ENCODE assay signal across 11 mouse cellular contexts in the genomic region with DNA sequence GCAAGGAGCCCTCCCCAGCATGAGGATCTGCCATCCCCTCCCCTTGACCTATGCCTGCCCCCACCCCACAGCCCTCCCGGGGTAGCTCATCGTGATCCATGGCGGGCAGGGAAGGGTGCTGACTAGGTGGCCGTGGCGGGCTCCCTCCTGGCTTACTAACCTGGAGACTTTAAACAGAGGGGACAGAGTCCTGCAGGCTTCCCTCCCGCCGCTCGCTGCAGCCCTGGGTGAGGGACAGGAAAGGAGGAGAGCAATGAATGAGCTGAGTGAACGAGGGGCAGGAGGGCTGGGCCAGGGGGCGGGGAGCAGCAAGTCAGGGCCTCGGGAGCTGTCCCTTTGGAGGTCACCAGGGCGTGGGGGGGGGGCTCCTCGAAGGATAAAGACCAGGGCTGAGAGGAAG. TPM values are rescaled to one million over a fixed set of nuclear protein-coding genes. Genes with fewer than 3 reads are reported as not detected.
A peak's percentile ranks its signal among the peaks of the same experiment; 100 is the strongest.
DNase-seq lines count a peak whose midpoint lies in the region; ATAC-seq and TF ChIP-seq lines count a peak whose summit lies in the region.
"Had no signal": no experiment of that assay in that cellular context is flagged by ENCODE, and none has a peak within 500 bp of the region (broad histone marks: within the 10 kb centered on the region; RNA-seq: fewer than 3 reads in every experiment).

No protein-coding gene starts in this region.

- H3K9me3 ChIP-seq in liver, postnatal 0 days (ENCODE audit: low read length), result no peaks in the 10 kb centered on the region
- no peaks in the 10 kb centered on the region for H3K9me3 ChIP-seq in midbrain, postnatal 0 days (ENCODE audit: low read length)
- H3K9me3 ChIP-seq: stomach, embryonic 15.5 days had no signal

- H3K9ac ChIP-seq in liver, postnatal 0 days (replicated peaks), result no peak overlapping the region
- H3K9ac ChIP-seq in midbrain, postnatal 0 days (replicated peaks; ENCODE audit: low read length, poor library complexity, severe bottlenecking), result peak overlapping the region; percentile 42
- H3K9ac ChIP-seq: lung, embryonic 14.5 days; stomach, embryonic 15.5 days had no signal

- H3K4me1 ChIP-seq in liver, postnatal 0 days (ENCODE audit: insufficient read depth), result no peaks in the 10 kb centered on the region
- H3K4me1 ChIP-seq in midbrain, postnatal 0 days (ENCODE audit: insufficient read depth, low read length), result peaks cover 22% of the 10 kb centered on the region
- H3K4me1 ChIP-seq in thymus, adult 2 months (replicated peaks; ENCODE audit: control insufficient read depth, insufficient read depth, low read length), result no peaks in the 10 kb centered on the region

- ATAC-seq in liver, postnatal 0 days, result no peak
- no peak for ATAC-seq in midbrain, postnatal 0 days (ENCODE audit: low FRiP score)

- DNase-seq in cerebellum, postnatal 10 days, result peak; percentile 25
- no peak for DNase-seq in cerebellum, adult 9-10 months
- peak; percentile 25 for DNase-seq in liver
- no peak for DNase-seq in liver, postnatal 0 days
- peak; percentile 45 to 61 for DNase-seq in kidney, postnatal 4 days
- DNase-seq in midbrain, postnatal 0 days (ENCODE audit: low spot score), result no peak
- no peak for DNase-seq in thymus, adult 2 months
- no peak for DNase-seq in frontal cortex, postnatal 25 days (ENCODE audit: low spot score in 2 of 2)
- DNase-seq: B cell, adult 2 months; lung, embryonic 14.5 days had no signal

- H3K4me2 ChIP-seq in liver, postnatal 0 days (ENCODE audit: low read depth, low read length), result no peak overlapping the region
- peak overlapping the region; percentile 4; the same call in 1 of the 2 replicates for H3K4me2 ChIP-seq in midbrain, postnatal 0 days (ENCODE audit: low read depth, low read length, poor library complexity, severe bottlenecking)
- H3K4me2 ChIP-seq: lung, embryonic 14.5 days; stomach, embryonic 15.5 days had no signal

- WGBS in liver, postnatal 0 days (ENCODE audit: insufficient replicate concordance), result 3% methylated on average over 13 of the region's 13 CpGs
- 16% methylated on average over 10 of the region's 13 CpGs for WGBS in midbrain, postnatal 0 days
- 16% methylated on average over 13 of the region's 13 CpGs for WGBS in thymus, adult 2 months

- H3K4me3 ChIP-seq in liver, postnatal 0 days (ENCODE audit: low read depth, low read length), result no peak overlapping the region
- H3K4me3 ChIP-seq in midbrain, postnatal 0 days (ENCODE audit: low read depth, low read length), result no peak overlapping the region
- no peak overlapping the region for H3K4me3 ChIP-seq in thymus, adult 2 months (ENCODE audit: control insufficient read depth, insufficient read depth, low read length)
- H3K4me3 ChIP-seq: stomach, embryonic 15.5 days had no signal

- TF ChIP-seq CTCF in liver, postnatal 0 days (IDR thresholded peaks at IDR 0.05; ENCODE audit: low read depth), result no peak
- TF ChIP-seq CTCF in midbrain, postnatal 0 days (IDR thresholded peaks at IDR 0.05), result no peak
- no peak for TF ChIP-seq CTCF in thymus, adult 2 months (IDR thresholded peaks at IDR 0.05; ENCODE audit: borderline replicate concordance, control insufficient read depth, extremely low read depth, insufficient read depth, low read length, poor library complexity)

- H3K27ac ChIP-seq in liver, postnatal 0 days (ENCODE audit: low read depth), result no peak overlapping the region
- no peak overlapping the region for H3K27ac ChIP-seq in midbrain, postnatal 0 days (ENCODE audit: low read depth, low read length)
- no peak overlapping the region for H3K27ac ChIP-seq in thymus, adult 2 months (ENCODE audit: control insufficient read depth, insufficient read depth, low read length)
- H3K27ac ChIP-seq: stomach, embryonic 15.5 days had no signal

- H3K27me3 ChIP-seq in liver, postnatal 0 days (ENCODE audit: insufficient read depth, low read length), result peaks cover 67% of the 10 kb centered on the region
- no peaks in the 10 kb centered on the region for H3K27me3 ChIP-seq in midbrain, postnatal 0 days (ENCODE audit: insufficient read depth, low read length)
- peaks cover 2% of the 10 kb centered on the region; the same call in 1 of the 2 replicates for H3K27me3 ChIP-seq in thymus, adult 2 months (ENCODE audit: control insufficient read depth, insufficient read depth, low read length)

- TF ChIP-seq EP300 in liver, postnatal 0 days (IDR thresholded peaks at IDR 0.05; ENCODE audit: low read depth), result no peak

- no peaks in the 10 kb centered on the region for H3K36me3 ChIP-seq in liver, postnatal 0 days (replicated peaks; ENCODE audit: insufficient read depth, low read length)
- 0 out of 2 replicates have a peak, but pooled peaks cover 2% of the 10 kb centered on the region for H3K36me3 ChIP-seq in midbrain, postnatal 0 days (ENCODE audit: insufficient read depth, low read length)
- H3K36me3 ChIP-seq in thymus, adult 2 months (ENCODE audit: control insufficient read depth, insufficient read depth, low read length), result no peaks in the 10 kb centered on the region
- H3K36me3 ChIP-seq: stomach, embryonic 15.5 days had no signal

- TF ChIP-seq POLR2A in thymus, adult 2 months (IDR thresholded peaks at IDR 0.05; ENCODE audit: control insufficient read depth, extremely low read depth, insufficient read depth, low read length, poor library complexity), result no peak

RNA-seq across cellular contexts. Expression of a gene that starts 9.4 kb away (rescaled TPM):
- 0.02 and 0.05 TPM in 2 replicates for polyA plus RNA-seq in liver, postnatal 0 days (2015; fragmentation: Nextera tagmentation; extraction: Ambion mirVana)
- 95.0 and 100 TPM in 2 replicates for total RNA-seq in midbrain, postnatal 0 days (2014; rRNA removed)
- polyA plus RNA-seq in midbrain, postnatal 0 days (2015; fragmentation: Nextera tagmentation; extraction: Ambion mirVana), result 13.1 and 14.0 TPM in 2 replicates
- 0.32 and 0.55 TPM in 2 replicates for polyA plus RNA-seq in thymus, adult 2 months (2012; rRNA removed)

Comparison
In these comparisons a context has a peak if more than half of its experiments do, and no peak if none do; other contexts are left out.
1. DNase-seq: peak in cerebellum, postnatal 10 days (2 of 2), liver (single experiment) and kidney, postnatal 4 days (2 of 2); none in cerebellum, adult 9-10 months (single experiment), liver, postnatal 0 days (single experiment), midbrain, postnatal 0 days (single experiment), thymus, adult 2 months (single experiment) and frontal cortex, postnatal 25 days (0 of 2).